Mouse (Mus musculus) splenic B cell, adult 2 months (primary cell): ENCODE measurements at regions not wholly inside any gene's neighbourhood (a gene's known extent, or its start where the extent isn't known, plus 50 kb on each side); places are given as distances from the start of the nearest gene placed in this dataset.

Experiments used
- DNase-seq: peaks from one replicate; pipeline ENCODE4 v3.0.0-alpha.2; 2011; ENCODE audit warnings: low read depth, low spot score
- H3K27me3 ChIP-seq: 2 replicates; pipeline ENCODE4 v1.6.1; 2012; ENCODE audit warnings: mild to moderate bottlenecking, low read length, moderate library complexity, mixed read lengths; ENCODE audit not compliant: control insufficient read depth, poor library complexity, insufficient read depth, severe bottlenecking
- H3K36me3 ChIP-seq: 2 replicates; pipeline ENCODE4 v1.6.1; 2012; ENCODE audit warnings: mild to moderate bottlenecking, low read length, moderate library complexity, mixed read lengths; ENCODE audit not compliant: control insufficient read depth, poor library complexity, insufficient read depth, severe bottlenecking

DNA sequence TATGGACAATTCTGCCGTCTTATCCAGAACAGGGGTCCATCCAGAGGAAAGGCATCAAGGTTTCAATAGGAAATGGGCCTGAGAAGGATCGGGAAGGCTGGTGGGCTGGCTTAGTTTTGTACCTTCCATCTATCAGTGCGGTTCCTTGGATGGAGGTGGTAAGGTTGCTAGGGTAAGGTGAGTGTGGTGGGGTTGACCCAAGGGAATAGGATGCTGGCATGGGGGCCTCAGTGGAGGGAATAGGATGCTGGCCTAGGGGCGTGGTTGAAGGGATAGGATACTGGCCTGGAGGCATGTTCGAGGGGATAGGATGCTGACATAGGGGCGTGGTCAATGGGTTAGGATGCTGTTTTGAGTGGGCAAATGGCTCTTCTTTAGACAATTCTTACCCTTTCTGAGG, 82.6 kb upstream of the Sel1l start:
- no peaks in the 10 kb centered on the region for H3K27me3 ChIP-seq

GRCm38 (mm10) chr12:91929386-91930054, 80.6 kb upstream of the Sel1l start:
- Histone ChIP-seq H3K36me3 (no peaks in the 10 kb centered on the region), H3K27me3 (no peaks in the 10 kb centered on the region)
- no peak for DNase-seq

More for the DNA sequence above, 82.6 kb upstream of the Sel1l start:
- DNase-seq: no peak
- no peaks in the 10 kb centered on the region for H3K36me3 ChIP-seq

GRCm38 (mm10) chr12:91927576-91927975, 78.6 kb upstream of the Sel1l start:
- Histone ChIP-seq H3K27me3 (no peaks in the 10 kb centered on the region), H3K36me3 (no peaks in the 10 kb centered on the region)
- no peak for DNase-seq

GRCm38 (mm10) chr12:91915486-91915885, 66.5 kb upstream of the Sel1l start:
- Histone ChIP-seq H3K36me3 (no peaks in the 10 kb centered on the region), H3K27me3 (no peaks in the 10 kb centered on the region)
- no peak for DNase-seq

DNA sequence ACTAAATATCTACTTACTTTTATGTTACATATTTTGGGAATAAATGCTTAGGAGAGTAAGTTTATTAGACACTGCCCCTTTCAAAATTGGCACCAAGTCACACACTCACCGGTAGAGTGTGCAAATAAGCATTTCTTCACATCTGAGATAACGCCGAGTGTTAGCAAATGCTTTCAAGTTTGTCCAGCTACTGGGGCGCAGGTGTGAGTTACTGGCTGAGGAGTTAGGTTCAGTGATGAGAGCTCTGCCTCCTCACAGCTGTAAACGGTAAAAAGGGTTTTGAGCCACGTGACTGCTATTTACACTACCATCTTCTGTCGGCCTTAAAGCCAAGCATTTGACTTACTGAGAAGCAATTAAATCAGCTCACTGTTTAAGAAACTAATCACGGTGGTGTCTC, 61.6 kb upstream of the Sel1l start:
- DNase-seq: no peak
- H3K27me3 ChIP-seq: no peaks in the 10 kb centered on the region
- no peaks in the 10 kb centered on the region for H3K36me3 ChIP-seq
